Mouse (Mus musculus) midbrain, embryonic 13.5 days (tissue): ENCODE results near the gene Secisbp2l. TPM values are rescaled to one million over a fixed set of nuclear protein-coding genes. Genes with fewer than 3 reads are reported as not detected.

Experiments used
- ATAC-seq: fragments of 200-750 bp; cut with Nextera tagmentation; 2 replicates; pipeline ENCODE4 v1.8.0; 2017; ENCODE audit warnings: mild to moderate bottlenecking, moderate TSS enrichment, moderate library complexity
- H3K27ac ChIP-seq: fragments of 300-500 bp; sonication (generic); 2 replicates; pipeline ENCODE4 v1.5.1; 2015; ENCODE audit warnings: inconsistent platforms, mild to moderate bottlenecking, moderate library complexity
- H3K27me3 ChIP-seq: fragments of 300-500 bp; sonication (generic); 2 replicates; pipeline ENCODE4 v1.6.1; 2015; ENCODE audit warnings: mild to moderate bottlenecking, inconsistent platforms
- H3K36me3 ChIP-seq: fragments of 300-500 bp; sonication (generic); 2 replicates; pipeline ENCODE4 v1.6.1; 2015; ENCODE audit warnings: mild to moderate bottlenecking, inconsistent platforms
- H3K4me1 ChIP-seq: fragments of 300-500 bp; sonication (generic); replicated peaks from 2 replicates; pipeline ENCODE4 v1.6.1; 2015; ENCODE audit warnings: inconsistent platforms
- H3K4me2 ChIP-seq: fragments of 300-500 bp; sonication (generic); replicated peaks from 2 replicates; pipeline ENCODE4 v1.6.1; 2015; ENCODE audit warnings: moderate library complexity, mild to moderate bottlenecking, inconsistent platforms
- H3K4me3 ChIP-seq: fragments of 300-500 bp; sonication (generic); replicated peaks from 2 replicates; pipeline ENCODE4 v1.5.1; 2015; ENCODE audit warnings: mild to moderate bottlenecking, inconsistent platforms
- H3K9ac ChIP-seq: fragments of 300-500 bp; sonication (generic); replicated peaks from 2 replicates; pipeline ENCODE4 v1.6.1; 2015; ENCODE audit warnings: mild to moderate bottlenecking, inconsistent platforms
- H3K9me3 ChIP-seq: fragments of 300-500 bp; sonication (generic); 2 replicates; pipeline ENCODE4 v1.6.1; 2016; ENCODE audit warnings: mild to moderate bottlenecking, inconsistent platforms
- WGBS: fragments of 180-500 bp; shearing (Covaris S2); methylation state at CpG from one replicate; pipeline ENCODE4 v1.1.7; 2015; 5-methylcytosine and 5-hydroxymethylcytosine counted together
- polyA plus RNA-seq: library from polyadenylated mRNA; unstranded; fragments of >200 nt; fragmentation: Nextera tagmentation; extraction: Ambion mirVana; gene quantifications from 2 replicates; pipeline ENCODE4 v1.2.1, GENCODE M21; 2015

Secisbp2l gene
- polyA plus RNA-seq, 1 experiment from 2014 or later: 31.2 TPM

DNA sequence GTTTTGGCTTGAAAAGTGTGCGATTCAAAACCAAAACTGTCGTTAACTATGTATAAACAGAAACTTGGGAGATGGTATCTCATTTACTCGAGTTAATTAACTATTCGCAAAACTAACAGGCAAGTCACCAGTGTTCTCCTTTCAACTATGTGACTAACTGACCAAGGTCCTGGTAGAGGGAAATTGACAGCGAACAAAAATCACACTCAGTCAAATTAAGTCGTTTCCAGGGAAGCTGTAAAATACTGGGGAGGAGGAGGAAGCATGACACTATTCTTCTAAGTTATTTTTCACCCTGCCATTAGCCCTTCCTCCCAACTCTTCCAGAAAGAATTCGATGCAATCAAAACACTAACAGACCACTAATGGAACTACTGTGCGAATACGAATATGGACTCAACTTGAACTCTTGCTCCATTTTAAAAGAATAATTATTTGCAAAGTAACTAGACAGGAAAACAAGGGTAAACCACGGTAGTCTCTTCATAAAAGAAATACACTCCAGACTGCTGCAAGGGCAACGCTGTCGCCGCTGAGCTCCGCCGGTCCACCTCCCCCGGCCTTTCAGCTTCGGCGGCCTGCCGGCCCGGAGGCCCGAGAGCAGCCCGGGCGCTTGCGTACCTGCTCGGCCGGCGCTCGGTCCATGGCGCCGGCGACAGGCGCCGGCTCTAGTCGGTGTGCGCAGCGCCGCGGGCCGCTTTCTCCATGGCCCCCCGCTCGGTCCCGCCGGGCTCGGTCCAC, 522 bp downstream of the Secisbp2l start:
- 0 out of 2 replicates have a peak, but pooled peaks cover 4% of the 10 kb centered on the region for H3K27me3 ChIP-seq
- peaks cover 29% of the 10 kb centered on the region for H3K4me1 ChIP-seq
- H3K36me3 ChIP-seq: no peaks in the 10 kb centered on the region
- H3K27ac ChIP-seq: peak overlapping the region; percentile 81
- WGBS: 4% methylated on average over 44 of the region's 44 CpGs
- H3K9me3 ChIP-seq: no peaks in the 10 kb centered on the region
- peak overlapping the region; percentile 64 for H3K4me2 ChIP-seq
- peak overlapping the region; percentile 66 for H3K4me3 ChIP-seq
- no peak for ATAC-seq
- peak overlapping the region; percentile 85 for H3K9ac ChIP-seq

DNA sequence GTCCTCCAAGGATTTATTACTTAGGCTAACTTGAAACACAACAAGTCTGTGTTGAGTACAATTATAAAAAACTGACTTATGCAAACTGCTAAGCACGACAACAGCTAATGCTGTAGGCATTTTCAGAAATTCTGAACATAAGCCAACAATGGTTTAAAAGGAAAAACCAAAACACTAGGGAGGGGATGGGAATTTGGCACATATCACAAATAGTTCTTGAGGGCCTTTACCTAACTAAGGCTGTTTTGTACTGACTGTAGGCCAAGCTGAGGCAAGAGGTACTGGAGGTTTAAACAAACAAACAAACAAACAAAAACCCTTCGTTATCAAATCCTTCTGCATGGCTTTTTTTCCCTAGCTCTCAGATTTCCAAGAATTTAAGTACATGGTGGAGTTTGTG, 1.7 kb downstream of the Secisbp2l start:
- WGBS: 80% methylated on average over 2 of the region's 2 CpGs
- Histone ChIP-seq H3K4me3 (peak overlapping the region; percentile 66; the same call in 1 of the 2 replicates), H3K9ac (peak overlapping the region; percentile 85), H3K27me3 (0 out of 2 replicates have a peak, but pooled peaks cover 4% of the 10 kb centered on the region), H3K4me2 (peak overlapping the region; percentile 64), H3K36me3 (no peaks in the 10 kb centered on the region), H3K9me3 (no peaks in the 10 kb centered on the region), H3K27ac (no peak overlapping the region), H3K4me1 (peaks cover 29% of the 10 kb centered on the region)
- ATAC-seq: no peak

DNA sequence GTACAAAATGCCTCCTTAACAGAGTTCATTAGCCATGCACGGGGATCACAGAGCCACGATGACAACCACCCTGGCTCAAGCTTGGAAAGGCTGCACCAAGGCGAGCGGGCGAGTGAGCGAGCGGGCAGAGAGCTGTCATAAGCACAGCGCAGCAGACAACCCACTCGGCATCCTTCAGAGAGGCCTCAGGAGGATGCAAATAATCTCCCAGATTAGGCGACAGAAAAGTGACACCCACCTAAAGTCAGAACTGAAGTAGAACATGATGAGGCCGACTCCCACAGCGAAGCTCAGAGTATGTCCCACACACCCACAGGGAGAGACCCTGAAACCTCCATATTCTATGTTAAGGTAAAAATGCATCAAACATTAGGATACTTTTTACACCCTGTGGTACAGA, 4.3 kb downstream of the Secisbp2l start:
- 87% methylated on average over 12 of the region's 12 CpGs for WGBS
- peaks cover 27% of the 10 kb centered on the region for H3K4me1 ChIP-seq
- H3K9me3 ChIP-seq: no peaks in the 10 kb centered on the region
- H3K27me3 ChIP-seq: no peaks in the 10 kb centered on the region
- no peak overlapping the region for H3K4me3 ChIP-seq
- no peak overlapping the region for H3K9ac ChIP-seq
- ATAC-seq: no peak
- no peak overlapping the region for H3K4me2 ChIP-seq
- no peak overlapping the region for H3K27ac ChIP-seq
- H3K36me3 ChIP-seq: peaks cover 14% of the 10 kb centered on the region

DNA sequence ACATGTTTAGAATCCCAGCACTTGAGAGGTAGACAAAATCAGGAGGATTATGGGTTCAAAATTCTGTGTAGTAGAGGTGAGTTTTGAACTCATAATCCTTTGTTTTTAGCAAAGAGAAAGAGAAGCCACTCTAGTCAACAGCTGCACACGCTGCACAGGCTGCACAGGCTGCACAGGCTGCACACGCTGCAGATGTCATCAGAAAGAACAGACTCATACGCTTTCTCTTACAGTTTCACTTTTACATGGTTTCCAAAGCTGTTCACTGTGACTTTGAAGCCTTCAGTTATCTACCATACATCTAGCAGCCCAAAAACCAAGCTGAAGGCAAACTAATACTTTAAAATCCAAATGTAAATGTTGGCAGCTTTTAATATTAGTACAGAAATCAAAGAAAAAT, 5.7 kb downstream of the Secisbp2l start:
- no peaks in the 10 kb centered on the region for H3K27me3 ChIP-seq
- H3K4me2 ChIP-seq: no peak overlapping the region
- no peak overlapping the region for H3K27ac ChIP-seq
- peaks cover 19% of the 10 kb centered on the region for H3K36me3 ChIP-seq
- H3K4me1 ChIP-seq: peaks cover 23% of the 10 kb centered on the region
- WGBS: 96% methylated on average over 3 of the region's 3 CpGs
- H3K9me3 ChIP-seq: no peaks in the 10 kb centered on the region
- ATAC-seq: no peak
- no peak overlapping the region for H3K4me3 ChIP-seq
- H3K9ac ChIP-seq: no peak overlapping the region

DNA sequence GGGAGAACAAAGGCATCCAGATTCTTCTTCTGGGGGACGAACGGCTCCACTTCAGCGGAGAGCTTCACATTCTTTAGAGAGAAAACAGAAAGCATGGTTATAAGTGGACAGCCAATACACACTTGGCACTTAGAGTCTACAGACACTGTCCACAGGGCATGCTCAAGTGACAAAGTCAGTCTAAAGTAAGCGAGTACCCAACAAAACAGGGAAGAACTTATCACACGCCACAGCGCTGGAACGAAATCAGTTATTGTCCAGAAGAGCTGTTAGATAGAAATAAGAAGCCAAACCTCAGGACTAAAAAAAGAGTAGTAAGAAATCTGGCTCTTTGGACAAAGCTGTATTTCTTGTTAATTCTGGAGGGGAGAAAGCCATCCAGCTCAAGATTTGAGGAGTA, 7.0 kb downstream of the Secisbp2l start:
- 89% methylated on average over 7 of the region's 7 CpGs for WGBS
- H3K27ac ChIP-seq: no peak overlapping the region
- no peaks in the 10 kb centered on the region for H3K9me3 ChIP-seq
- no peak overlapping the region for H3K4me2 ChIP-seq
- H3K4me3 ChIP-seq: no peak overlapping the region
- no peaks in the 10 kb centered on the region for H3K27me3 ChIP-seq
- ATAC-seq: no peak
- no peak overlapping the region for H3K9ac ChIP-seq
- H3K4me1 ChIP-seq: peaks cover 9% of the 10 kb centered on the region
- H3K36me3 ChIP-seq: peaks cover 27% of the 10 kb centered on the region

DNA sequence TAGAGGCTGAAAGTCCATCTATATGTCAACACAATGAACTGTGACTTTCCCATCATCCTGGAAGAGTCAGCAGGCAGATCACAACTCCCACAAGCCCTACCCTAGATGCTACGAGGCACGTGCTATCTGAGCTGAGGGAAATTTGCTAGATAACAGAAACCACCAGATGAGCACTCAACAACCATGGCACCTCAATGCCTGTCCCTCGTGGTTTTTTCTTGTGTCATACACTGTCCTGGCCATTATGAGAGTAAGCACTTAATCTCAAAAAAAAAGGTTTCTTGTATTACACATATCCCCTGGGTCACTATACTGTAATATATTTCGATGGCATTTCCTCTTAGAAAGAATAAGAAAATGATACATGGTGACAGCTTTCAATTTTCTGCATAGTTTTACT, 7.8 kb downstream of the Secisbp2l start:
- Histone ChIP-seq H3K27ac (no peak overlapping the region), H3K4me2 (no peak overlapping the region), H3K9me3 (no peaks in the 10 kb centered on the region), H3K27me3 (no peaks in the 10 kb centered on the region), H3K4me1 (0 out of 2 replicates have a peak, but pooled peaks cover 1% of the 10 kb centered on the region), H3K9ac (no peak overlapping the region), H3K4me3 (no peak overlapping the region), H3K36me3 (peaks cover 35% of the 10 kb centered on the region)
- 93% methylated on average over 4 of the region's 4 CpGs for WGBS
- ATAC-seq: no peak

DNA sequence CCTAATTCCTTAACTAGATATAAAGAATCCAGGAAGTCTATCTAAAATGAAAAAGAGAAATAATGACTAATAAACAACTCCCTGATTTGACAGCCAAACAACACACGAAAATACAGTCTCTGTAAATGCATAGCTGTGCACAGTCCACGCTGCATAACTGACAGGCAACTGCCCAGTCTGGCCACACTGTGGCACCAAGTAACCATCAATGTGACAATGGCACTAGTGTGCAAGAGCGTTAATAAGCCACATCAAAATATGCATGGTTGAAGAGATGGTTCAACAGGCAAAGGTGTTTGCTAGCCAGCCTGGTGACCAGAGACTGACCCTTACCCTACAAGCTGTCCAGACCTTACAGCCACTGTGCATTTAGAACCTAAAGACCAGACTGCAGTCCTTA, 17.6 kb downstream of the Secisbp2l start:
- no peak overlapping the region for H3K27ac ChIP-seq

DNA sequence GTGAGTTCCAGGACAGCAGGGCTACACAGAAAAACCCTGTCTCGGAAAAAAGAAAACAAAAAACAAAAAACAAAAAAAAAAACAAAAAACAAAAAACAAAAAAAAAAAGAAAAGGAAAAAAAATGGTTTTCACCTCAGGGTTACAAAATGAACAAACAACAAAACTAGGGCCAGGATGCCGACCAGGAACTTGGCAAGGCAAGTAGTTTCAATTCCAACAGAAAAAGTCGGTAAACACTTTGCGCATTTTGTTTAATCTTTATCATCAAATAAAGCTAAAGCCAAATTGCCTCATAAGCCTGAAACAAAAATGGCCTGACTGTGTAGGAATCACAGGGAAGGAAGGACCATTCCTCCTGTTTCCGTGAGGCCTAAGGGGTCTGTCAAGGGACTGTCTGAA, 18.1 kb downstream of the Secisbp2l start:
- no peaks in the 10 kb centered on the region for H3K9me3 ChIP-seq
- 95% methylated on average over 5 of the region's 5 CpGs for WGBS
- no peak overlapping the region for H3K4me3 ChIP-seq
- H3K27me3 ChIP-seq: no peaks in the 10 kb centered on the region
- ATAC-seq: no peak
- peaks cover 84% of the 10 kb centered on the region for H3K36me3 ChIP-seq
- H3K27ac ChIP-seq: no peak overlapping the region
- H3K9ac ChIP-seq: no peak overlapping the region
- no peak overlapping the region for H3K4me2 ChIP-seq
- H3K4me1 ChIP-seq: no peaks in the 10 kb centered on the region

More for the DNA sequence above, 17.6 kb downstream of the Secisbp2l start:
- Histone ChIP-seq H3K36me3 (peaks cover 85% of the 10 kb centered on the region), H3K4me3 (no peak overlapping the region), H3K27me3 (no peaks in the 10 kb centered on the region), H3K9me3 (no peaks in the 10 kb centered on the region), H3K9ac (no peak overlapping the region), H3K4me1 (no peaks in the 10 kb centered on the region), H3K4me2 (no peak overlapping the region)
- ATAC-seq: no peak
- WGBS: 91% methylated on average over 3 of the region's 3 CpGs

DNA sequence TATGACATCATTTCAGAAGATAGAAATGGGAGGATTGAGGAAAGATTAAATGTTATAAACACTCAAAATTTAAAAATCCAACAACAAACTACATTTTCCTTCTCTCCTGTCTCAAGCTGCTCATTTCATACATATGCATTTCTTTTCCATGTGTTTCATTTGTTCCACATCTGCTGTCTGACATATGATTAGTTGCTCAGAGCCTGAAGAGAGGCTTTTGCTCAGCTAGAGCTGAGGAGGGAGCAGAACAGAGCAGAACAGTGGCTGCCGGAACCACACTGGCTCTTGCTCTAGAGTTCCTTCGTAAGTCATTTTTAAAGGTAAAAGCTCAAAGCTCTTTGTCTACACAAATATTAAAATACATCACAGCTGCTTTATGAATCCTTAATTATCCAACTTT, 33.3 kb downstream of the Secisbp2l start:
- 92% methylated on average over 2 of the region's 2 CpGs for WGBS
- no peak overlapping the region for H3K4me2 ChIP-seq
- no peaks in the 10 kb centered on the region for H3K9me3 ChIP-seq
- no peak overlapping the region for H3K9ac ChIP-seq
- no peaks in the 10 kb centered on the region for H3K4me1 ChIP-seq
- no peak overlapping the region for H3K4me3 ChIP-seq
- H3K27me3 ChIP-seq: no peaks in the 10 kb centered on the region
- no peak for ATAC-seq
- H3K27ac ChIP-seq: no peak overlapping the region
- H3K36me3 ChIP-seq: peaks cover 85% of the 10 kb centered on the region

DNA sequence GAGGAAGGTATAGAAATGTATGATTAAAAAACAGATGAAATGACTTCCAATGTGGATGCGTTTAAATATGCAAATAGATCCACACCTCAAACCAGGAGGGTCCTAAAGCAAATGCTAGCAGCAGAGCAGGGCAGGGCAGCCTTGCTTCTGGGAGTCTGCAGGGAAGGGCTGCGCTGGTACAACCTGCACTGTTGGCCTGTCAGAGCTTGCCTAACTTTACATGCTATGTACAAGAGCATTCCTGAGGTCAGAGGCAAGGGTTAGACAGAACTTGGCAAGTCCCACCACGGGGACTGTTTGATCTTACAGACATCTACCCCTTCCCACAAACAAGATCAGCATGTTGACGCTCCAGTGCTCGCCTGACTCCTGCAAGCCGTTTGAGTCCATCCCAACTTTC, 43.3 kb downstream of the Secisbp2l start:
- H3K4me3 ChIP-seq: no peak overlapping the region
- WGBS: 85% methylated on average over 6 of the region's 6 CpGs
- H3K4me1 ChIP-seq: no peaks in the 10 kb centered on the region
- ATAC-seq: no peak
- no peaks in the 10 kb centered on the region for H3K27me3 ChIP-seq
- H3K9me3 ChIP-seq: no peaks in the 10 kb centered on the region
- H3K4me2 ChIP-seq: no peak overlapping the region
- peaks cover 57% of the 10 kb centered on the region for H3K36me3 ChIP-seq
- H3K27ac ChIP-seq: no peak overlapping the region
- H3K9ac ChIP-seq: no peak overlapping the region

DNA sequence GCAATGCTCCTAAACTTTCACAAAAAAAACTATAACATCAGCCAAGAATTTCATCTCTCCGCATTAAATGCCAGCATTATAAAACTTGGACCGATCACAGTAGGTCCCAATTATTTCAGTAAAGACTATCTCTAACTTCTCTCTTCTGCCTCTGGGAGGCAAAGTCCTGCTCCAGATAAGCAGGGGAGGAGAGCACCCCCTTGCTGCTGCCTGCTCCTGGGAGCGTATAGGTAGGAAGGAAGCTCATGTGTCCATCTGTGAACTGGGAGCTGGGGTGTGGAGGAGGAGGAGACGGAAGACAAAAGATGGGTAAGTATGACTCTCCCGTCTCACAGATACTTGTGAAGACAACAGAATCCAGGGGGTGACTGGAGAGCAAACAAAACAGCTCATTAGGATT, 44.0 kb downstream of the Secisbp2l start:
- peaks cover 51% of the 10 kb centered on the region for H3K36me3 ChIP-seq

DNA sequence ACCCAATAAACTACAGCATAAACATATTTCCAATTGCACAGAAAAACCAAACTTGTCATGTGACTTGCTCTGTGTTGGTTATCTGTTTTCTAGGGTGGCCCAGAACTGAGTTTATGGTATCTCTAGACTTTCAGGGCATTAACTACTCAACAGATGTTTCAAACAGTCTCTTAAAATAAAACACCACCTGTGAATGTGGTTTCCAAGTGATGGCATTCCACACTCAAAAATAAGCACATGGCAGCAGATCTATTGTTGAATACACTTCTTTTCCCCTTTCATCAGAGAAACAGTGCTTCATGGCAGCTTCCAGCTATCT, 46.7 kb downstream of the Secisbp2l start:
- no peak overlapping the region for H3K4me3 ChIP-seq
- no peak overlapping the region for H3K27ac ChIP-seq
- no peak for ATAC-seq
- no peak overlapping the region for H3K9ac ChIP-seq
- H3K4me1 ChIP-seq: peaks cover 12% of the 10 kb centered on the region
- H3K9me3 ChIP-seq: no peaks in the 10 kb centered on the region
- H3K36me3 ChIP-seq: peaks cover 24% of the 10 kb centered on the region
- no peak overlapping the region for H3K4me2 ChIP-seq
- H3K27me3 ChIP-seq: no peaks in the 10 kb centered on the region

More for the DNA sequence above, 44.0 kb downstream of the Secisbp2l start:
- H3K4me3 ChIP-seq: no peak overlapping the region
- H3K27me3 ChIP-seq: no peaks in the 10 kb centered on the region
- H3K9me3 ChIP-seq: no peaks in the 10 kb centered on the region
- WGBS: 65% methylated on average over 5 of the region's 5 CpGs
- no peak overlapping the region for H3K4me2 ChIP-seq
- no peak for ATAC-seq
- no peaks in the 10 kb centered on the region for H3K4me1 ChIP-seq
- no peak overlapping the region for H3K27ac ChIP-seq
- no peak overlapping the region for H3K9ac ChIP-seq
